Mouse (Mus musculus) telencephalon, adult 2 months (tissue): ENCODE measurements around the gene Prox2.

Experiments used
- DNase-seq: peaks from one replicate; pipeline ENCODE4 v3.0.0-alpha.2; 2011; ENCODE audit warnings: low read depth, low spot score

The Prox2 gene

DNA sequence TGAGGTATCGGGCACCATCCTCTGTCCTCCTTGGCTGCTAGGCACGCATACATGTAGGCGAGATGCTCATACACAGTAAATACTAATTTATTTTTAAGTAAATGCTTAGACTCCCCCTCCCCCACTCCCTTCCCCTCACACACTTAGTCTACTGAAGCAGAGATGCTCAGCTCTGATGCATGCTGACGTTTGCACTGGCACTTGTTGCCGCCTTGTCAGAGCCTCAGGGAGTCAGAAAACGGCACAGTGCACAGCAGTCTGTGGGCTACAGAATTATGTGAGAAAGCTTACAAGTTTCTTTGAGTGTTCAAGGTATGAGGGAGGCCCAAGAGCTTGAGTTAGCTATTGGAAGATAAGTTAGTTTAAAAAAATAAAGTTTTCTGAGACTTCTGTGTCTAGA lies 20.8 kb upstream of the Prox2 start:
- no peak for DNase-seq

DNA sequence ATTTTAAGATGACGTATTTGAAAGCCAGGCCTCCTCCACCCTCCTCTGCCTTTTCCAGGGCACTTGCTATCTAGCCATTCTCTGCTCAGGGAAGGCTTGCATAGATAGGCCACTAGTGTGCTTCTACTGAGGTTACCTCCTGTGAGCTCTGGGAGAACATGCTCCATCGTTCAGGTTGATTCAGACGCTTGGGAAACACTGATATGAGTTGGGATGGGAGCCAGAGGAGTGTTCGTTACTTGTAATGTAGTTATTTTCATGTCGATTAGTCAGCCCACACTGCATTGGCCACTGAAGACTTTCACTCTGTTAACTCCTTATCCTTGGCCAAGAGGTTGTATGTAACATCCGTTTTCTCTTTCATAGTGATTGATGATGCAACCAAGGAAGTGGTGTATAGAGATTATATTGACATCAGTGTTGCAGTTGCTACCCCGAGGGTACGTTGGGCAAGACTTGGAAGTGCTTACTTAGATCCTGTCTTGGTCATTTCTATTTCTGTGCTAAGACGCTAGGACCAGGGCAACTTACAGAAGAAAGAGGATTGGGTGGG lies 18.9 kb upstream of the Prox2 start:
- no peak for DNase-seq

DNA sequence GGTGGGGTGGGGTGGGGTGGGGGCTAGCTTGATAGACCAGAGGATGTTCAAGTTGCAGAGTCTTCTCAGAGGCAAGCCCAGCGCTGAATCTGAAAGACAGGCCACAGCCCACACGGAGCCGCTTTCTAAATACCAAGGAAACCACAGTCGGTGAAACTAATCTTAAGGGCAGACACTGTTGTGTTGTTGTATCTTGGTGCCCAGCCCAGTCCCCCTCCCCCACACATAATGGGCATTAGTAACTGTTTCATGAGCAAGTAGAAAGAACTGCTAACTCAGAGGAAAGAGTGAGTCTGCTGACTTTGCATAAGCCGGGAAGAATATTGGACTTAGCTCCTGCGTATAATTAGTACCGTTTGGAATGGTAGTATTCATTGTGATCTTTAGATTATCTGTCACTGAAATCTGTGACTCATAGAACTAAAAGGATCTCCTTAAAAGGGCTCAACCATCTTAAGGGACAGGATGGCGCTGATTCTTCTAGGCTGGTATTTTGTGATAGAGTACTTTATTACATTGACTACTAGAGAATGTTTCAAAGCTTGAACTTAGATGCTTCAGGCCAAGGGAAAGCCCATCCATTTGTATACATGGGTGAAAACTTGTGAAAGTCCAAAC lies 16.5 kb upstream of the Prox2 start:
- DNase-seq: no peak

DNA sequence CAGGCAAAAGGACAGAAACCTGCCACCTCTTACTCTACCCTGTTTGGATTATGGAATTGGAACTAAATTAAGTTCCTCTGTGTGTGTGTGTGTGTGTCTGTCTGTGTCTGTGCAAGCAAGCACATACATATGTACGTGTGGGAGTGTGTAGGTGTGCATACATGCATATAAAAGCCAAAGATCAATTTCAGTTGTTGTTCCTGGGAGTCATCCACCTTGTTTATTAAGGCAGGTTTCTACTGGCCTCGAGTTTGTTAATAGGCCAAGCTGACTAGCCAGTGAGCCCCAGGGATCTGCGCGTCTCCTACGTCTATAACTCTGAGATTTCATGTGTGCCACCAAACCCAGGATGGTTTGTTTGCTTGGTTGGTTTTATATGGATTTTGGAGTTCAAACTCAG lies 14.2 kb upstream of the Prox2 start:
- DNase-seq: no peak

DNA sequence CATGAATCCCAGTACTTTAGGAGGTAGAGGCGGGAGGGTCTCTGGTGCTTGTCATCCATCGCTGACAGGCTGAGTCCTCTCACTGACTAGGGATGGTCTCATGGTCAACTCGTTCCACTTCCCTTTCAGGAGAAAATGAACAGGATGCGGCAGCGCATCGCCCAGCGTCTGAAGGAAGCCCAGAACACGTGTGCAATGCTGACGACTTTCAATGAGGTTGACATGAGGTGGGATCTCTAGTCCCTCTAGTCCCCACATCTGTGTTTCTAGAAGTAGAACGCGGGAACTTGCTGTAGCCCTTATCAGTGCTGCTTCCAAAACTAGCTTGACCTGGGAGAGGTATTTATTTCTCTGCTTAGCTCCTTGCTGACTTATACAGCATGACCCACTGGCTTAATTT lies 13.1 kb upstream of the Prox2 start:
- DNase-seq: no peak

DNA sequence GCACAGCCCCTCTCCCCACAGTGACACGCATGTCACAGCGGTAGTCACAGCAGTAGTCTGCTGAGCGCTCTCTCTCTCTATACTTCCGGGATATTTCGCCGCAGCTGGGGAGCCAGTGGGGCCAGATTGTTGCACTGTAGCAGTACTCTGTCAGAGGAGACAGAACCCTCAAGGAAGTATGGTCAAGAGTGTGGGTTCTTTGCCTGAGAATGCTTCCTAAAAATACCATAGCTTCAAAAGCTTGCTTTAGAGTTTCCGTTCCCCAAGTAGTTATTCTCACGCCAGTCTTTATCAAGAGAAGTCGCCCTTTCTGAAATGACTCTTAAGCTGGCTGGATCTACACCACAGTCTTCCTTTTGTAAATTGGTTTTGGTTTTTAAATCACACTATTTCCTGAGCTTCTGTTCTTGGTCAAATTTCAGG lies 12.6 kb upstream of the Prox2 start:
- DNase-seq: no peak

DNA sequence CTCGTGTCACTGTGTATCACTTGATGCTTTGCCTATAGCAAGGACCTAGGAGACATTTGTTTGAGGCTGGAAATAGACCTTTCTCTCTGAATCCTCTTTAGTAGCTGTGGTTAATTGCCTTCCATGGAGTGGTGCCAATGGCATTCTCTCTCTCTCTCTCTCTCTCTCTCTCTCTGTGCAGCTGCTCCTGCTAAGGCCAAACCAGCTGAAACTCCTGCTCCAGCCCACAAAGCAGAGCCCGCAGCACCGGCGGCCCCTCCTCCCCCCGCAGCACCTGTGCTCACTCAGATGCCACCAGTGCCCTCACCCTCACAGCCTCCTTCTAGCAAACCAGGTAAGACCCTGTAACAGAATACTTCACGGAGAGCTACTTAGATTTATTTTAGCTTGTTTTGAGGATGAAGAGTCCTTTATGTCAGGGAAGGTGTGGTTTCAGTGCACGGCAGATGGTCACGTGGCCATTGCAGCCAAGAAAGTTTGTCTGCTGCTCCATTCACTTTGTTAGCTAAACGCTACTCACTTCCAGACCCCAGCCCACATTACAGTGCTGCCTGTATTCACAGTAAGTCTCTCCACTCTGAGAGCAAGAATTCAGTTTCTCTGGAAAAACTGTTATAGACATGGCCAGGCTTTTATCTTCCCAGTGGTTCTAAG lies 11.4 kb upstream of the Prox2 start:
- no peak for DNase-seq

DNA sequence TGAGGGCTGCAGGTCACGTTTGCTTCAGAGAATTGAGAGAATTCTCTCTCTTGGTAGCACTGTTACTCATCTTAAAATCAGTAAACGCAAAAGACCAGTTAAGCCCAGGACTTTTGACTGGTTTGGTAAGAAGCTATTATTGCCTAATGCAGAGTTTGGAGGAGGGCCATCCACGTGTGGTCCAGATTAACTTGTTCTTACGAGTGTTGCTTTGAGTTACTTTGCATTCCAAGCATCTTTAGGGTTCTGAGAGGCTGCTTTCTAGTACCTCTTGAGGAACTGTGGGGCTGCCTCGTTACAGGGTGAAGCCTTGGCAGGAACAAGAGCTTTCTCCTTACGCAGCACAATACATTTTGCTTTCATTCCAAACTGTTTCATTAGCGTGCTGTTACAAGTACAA lies 5.1 kb upstream of the Prox2 start:
- no peak for DNase-seq

DNA sequence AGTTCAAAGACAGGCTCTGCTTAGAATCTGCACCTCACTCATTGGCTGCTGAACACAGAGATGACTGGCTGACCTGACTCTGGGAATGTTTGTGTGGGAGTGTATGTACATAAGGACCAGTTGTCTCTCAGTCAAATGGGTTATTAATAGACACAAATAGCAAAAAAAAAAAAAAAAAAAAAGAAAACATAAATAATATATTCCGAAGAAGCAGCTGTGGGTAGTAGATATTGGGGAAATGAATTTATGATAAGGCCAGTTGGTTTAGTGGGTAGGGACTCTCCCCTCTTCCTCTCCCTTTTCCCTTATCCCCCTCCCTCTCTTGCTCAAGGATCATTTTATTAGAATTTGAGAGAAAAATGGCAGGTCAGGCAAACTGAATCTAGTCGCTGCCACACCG lies 3.4 kb upstream of the Prox2 start:
- no peak for DNase-seq

DNA sequence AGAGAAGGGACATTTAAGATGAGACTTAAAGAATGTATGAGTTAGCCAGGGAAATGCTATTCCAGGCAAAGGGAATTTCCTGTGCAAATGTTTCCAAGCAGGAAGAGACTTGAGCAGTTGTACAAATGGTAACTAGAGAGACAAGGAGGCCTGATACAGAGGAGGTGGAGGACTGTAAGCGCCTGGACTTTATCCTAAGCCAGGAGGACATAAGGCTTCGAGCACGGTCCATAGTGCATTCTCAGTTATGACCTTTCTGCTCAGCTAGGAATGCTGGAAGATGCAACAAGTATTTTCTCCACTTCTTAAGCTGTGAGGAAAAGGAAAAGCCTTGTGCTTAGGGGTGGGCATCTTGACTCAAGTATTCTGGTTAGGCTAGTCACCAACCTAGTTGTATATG lies 2.8 kb upstream of the Prox2 start:
- DNase-seq: no peak

DNA sequence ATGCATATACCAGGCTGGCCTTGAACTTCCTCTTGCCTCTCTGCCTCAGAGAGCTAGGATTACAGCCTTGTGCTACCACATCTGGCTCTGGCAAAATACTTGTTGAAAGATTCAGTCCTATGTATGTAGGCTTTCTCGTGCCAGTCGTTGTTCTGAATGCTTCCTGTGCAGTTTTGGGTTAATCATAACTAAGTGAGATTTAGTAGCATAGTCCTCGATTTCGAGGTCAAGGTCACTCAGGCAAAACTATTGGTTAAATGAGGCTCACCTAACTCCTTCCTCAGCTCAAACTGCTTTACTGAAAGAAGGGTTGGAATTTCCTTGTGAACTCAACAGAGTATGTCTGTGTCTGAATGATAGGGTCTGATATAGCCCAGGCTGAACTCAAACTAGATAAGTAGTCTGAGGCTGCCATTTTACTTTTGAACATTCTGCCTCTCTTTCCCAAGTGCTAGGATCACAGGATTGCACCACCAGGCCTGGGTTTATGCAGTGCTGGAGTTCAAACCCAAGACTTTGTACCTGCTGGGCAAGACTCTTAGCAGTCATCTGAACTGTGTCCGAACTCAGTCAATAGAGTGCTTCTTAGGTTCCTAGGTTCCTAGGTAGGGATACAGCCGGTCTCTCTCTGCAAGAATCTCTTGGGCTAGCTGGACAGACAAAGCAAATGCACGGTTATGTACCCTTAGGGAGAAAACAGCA lies 2.1 kb upstream of the Prox2 start:
- no peak for DNase-seq

DNA sequence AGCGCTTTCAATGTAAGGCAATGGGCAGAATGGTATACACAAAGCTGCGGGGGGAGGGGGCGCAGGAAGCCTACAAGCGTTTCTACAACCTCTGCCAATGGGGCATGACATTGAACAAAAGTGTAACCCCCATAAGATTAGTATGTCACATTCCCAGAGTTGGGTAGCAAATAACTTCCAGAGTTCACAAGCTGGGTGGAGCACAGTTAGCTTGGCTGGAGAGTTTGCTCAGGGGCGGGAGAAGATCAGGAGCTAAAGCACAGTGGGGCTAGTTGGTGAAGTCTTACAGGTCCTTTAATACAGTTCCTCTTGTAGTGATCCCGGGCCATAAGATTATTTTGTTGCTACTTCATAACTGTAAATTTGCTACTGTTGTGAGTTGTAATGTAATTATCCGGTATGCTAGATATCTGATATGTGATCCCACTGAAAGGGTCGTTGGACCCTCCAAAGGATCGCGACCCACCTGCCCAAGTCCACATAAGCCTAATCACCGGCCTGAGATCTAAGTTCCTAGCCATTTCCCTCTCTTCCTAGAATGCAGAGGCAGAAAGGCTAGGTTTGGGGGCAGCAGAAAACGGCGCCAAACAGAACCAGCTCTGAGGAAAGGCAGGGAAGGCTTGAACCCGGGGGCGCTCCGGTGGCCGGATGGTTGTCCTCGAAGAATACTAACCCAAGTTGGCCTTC lies 405 bp downstream of the Prox2 start:
- DNase-seq: no peak

DNA sequence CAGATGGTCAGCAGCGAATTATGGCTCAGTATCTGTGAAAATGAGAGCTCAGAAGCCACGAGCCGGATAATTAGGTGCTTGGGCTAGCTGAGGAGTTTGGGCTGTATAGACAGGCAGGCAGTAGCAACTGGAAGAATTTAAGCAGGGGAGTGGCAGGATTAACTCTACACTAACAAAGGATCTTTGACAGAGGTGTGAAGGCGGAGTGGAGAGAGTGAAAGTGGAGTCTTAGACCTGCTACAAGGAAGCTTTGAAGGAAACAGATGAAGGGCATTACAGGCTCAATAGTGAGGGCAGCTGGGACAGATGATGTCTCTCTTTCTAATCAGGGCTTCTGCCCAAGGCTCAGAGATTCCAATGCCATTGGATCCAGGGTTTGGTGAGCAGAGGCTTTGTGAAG lies 1.1 kb downstream of the Prox2 start:
- DNase-seq: no peak

DNA sequence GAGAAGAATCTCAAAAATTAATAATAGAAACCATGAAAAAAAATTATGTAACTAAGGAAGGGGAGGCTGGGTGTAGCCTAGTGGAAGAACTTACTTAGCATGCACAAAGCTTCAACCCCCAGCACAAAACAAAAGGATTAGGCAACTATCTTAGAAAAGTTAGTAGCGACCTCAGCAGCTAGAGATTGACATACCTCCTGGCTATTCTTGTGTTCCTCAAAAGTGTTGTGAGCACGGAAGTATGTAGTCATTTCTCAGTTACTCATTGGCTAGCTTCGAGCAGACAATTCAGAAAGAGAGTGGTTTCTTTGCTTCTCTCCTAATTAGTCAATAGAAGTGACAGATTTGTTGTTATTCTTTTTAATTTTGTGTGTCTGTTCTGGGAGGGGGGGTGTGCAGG lies 1.9 kb downstream of the Prox2 start:
- no peak for DNase-seq

DNA sequence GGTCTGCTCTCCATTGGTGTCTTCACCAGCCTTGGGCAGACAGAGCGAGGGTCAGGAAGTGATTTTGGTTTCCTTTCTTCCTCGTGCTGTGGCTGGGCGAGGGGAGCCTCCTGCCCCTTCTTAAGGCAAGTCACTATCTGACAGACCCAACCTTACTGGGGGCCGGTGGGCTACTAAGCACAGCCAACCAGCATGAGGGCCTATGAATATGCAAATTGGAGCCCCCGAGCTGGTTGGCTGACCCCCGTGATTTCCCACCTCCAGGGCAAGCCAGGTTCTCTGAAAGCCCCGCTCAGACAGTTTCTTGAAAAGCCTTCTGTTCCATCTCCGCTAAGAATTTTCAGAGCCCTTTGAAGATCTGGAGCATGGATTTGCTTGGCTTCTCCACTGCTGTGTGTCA lies 4.3 kb downstream of the Prox2 start:
- DNase-seq: no peak

DNA sequence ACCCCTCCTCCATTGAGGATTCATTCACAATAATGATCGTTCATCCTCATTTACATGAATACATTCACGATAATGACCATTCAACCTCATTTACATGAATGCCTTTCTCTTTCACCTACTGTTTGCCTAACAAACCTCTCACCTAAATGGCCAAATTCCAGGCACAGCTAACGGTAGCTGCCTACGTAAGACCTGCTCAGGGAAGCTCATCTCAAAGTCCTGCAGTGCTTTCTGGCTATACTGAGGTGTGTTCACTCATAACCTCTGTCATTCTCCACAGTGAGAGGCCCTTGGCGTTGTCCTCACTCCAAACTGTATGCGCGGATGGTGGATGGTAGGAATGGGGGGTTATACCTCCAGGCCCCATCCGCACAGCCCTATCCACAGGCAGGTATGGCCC lies 5.8 kb downstream of the Prox2 start:
- DNase-seq: no peak

DNA sequence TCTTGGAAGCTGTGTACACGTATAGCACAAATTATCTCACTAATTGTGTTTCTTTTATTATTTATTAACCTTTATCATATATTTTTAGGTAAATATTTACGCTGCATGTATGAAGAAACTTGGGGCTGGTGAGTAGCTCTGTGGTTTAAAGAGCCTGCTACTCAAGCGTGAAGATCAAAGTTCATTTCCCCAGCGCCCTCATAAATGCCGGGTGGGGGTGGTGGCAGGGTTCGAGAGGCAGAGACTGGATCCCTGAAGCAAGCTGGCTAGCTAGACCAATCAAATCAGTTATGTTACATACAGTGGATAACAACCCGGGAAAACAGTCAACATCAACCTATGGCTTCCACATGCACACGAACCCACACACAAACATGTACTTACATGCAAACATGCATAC lies 7.5 kb downstream of the Prox2 start:
- DNase-seq: no peak

DNA sequence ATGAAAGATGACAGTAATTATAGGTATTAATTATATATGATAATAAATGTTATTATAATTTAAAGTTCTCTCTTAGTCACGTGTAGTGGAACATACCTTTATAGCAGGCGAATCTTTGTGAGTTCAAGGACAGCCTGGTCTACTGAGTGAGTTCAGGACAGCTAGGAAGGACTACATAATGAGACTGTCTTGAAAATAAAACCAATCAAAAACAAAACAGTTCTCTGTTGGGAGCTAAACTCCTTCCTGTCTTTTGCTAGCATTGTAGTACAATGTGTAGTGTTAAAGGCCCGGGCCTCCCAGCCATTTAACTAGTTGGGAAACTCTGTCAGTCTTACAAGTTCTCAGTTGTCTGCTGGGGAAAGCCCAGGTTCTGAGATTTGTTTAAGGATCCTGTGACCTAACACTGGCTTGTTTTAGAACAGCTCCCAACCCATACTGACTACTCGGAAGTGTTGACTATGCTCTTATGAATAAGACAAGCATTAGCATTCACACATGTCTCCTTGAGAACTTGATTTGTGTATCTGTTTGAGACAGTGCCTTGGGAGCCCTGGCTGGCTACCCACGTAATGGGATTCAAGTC lies 8.9 kb downstream of the Prox2 start:
- no peak for DNase-seq

DNA sequence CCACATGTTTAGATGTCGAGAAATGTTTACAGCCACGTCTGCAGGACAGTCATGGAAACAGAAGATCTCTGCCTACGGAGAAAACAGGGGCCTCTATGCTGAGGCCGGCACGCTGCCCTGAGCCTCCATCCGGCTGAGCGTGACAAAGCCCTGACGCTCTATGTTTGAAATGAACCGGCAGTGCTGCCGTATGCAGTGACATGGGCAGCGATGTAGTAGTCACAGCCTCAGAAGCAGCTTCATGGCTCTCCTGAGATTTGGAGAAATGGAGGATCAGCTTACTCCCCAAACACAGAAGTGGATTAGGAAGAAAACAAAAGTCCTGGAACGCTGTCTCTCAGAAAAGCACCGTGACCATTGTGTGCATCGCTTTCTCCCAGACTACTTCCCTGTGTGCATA lies 9.6 kb downstream of the Prox2 start:
- no peak for DNase-seq

DNA sequence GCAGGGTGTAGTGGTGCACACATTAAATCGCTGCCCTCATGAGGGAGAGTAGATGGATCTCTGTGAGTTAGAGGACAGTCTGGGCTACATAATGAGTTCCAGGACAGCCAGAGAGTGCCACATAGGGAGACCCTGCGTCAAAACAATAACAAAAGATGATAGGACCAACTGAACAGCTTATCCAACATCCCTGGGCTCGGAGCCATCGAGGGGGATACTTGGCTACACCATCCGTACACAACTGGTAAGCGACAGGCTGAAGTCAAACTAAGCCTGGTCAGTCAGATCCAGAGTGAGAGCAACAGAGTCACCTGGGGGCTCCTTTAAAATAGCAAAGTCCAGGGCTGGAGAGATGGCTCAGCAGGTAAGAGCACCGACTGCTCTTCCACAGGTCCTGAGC lies 14.7 kb downstream of the Prox2 start:
- no peak for DNase-seq

DNA sequence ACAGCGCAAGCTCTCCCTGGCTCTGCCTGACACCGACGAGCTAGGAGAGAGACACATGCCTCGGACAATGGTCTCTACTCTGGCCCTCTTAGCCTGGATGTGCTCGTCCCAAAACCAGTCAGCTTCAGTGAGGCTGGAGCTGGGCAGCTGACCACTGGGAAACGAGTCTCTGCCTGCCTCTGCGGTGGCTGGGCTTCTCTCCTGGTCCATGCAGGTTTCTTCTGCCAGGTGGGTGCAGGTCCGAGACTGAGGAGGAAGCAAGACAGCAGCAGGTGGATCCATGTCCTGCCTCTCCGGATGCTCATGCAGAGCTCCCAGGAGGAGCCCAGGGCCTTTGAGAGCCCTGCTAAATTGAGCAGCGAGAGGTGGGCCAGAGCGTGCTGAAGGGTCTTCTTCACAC lies 15.4 kb downstream of the Prox2 start:
- DNase-seq: no peak

DNA sequence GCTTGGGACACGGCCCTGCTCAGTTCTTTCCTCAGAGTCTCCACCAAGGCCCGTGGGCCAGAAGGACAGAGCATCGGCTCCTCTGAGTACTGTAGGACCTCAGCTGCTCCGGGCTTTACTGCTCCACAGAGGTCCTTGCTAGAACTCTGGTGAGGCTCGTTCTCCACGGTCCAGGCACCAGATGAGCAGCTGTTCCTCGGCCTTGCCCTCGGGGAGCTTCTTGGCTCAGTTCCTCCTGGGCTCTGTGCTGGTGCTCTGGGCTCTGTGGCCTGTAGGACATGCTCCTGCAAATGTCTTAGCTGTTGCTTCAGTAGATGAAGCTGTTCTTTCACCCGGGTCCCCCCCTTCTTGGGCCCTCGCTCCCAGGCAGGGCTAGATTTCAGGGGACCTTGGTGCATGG lies 15.9 kb downstream of the Prox2 start:
- no peak for DNase-seq
